Mouse (Mus musculus) lung, embryonic 14.5 days (tissue): ENCODE measurements around the gene Clmn. TPM values are rescaled to one million over a fixed set of nuclear protein-coding genes. Genes with fewer than 3 reads are reported as not detected.

Experiments
- ATAC-seq: fragments of 200-750 bp; cut with Nextera tagmentation; 2 replicates; pipeline ENCODE4 v1.8.0; 2017; ENCODE audit warnings: mild to moderate bottlenecking, moderate TSS enrichment, moderate library complexity; ENCODE audit not compliant: insufficient read depth
- DNase-seq: peaks from one replicate; pipeline ENCODE4 v3.0.0-alpha.2; 2015
- H3K27ac ChIP-seq: fragments of 300-500 bp; sonication (generic); 2 replicates; pipeline ENCODE4 v1.5.1; 2014; ENCODE audit warnings: low read depth, mild to moderate bottlenecking, moderate library complexity
- H3K27me3 ChIP-seq: fragments of 300-500 bp; sonication (generic); 2 replicates; pipeline ENCODE4 v1.6.1; 2014; ENCODE audit warnings: low read length, control low read depth; ENCODE audit not compliant: insufficient read depth
- H3K36me3 ChIP-seq: fragments of 300-500 bp; sonication (generic); 2 replicates; pipeline ENCODE4 v1.6.1; 2014; ENCODE audit warnings: control low read depth; ENCODE audit not compliant: insufficient read depth
- H3K4me1 ChIP-seq: fragments of 300-500 bp; sonication (generic); 2 replicates; pipeline ENCODE4 v1.6.1; 2014; ENCODE audit warnings: antibody characterized with exemption, control low read depth; ENCODE audit not compliant: insufficient read depth
- H3K4me2 ChIP-seq: fragments of 300-500 bp; sonication (generic); 2 replicates; pipeline ENCODE4 v1.6.1; 2014; ENCODE audit warnings: mild to moderate bottlenecking
- H3K4me3 ChIP-seq: fragments of 300-500 bp; sonication (generic); 2 replicates; pipeline ENCODE4 v1.5.1; 2014; ENCODE audit warnings: low read depth, low read length
- H3K9ac ChIP-seq: fragments of 300-500 bp; sonication (generic); 2 replicates; pipeline ENCODE4 v1.6.1; 2014
- H3K9me3 ChIP-seq: fragments of 300-500 bp; sonication (generic); 2 replicates; pipeline ENCODE4 v1.6.1; 2016; ENCODE audit warnings: low read depth, low read length, control low read depth
- CTCF ChIP-seq: IDR thresholded peaks from 2 replicates; pipeline ENCODE4 v1.5.1; 2016; ENCODE audit warnings: antibody characterized with exemption, low read depth
- WGBS: fragments of 180-500 bp; shearing (Covaris S2); extraction: QIAGEN DNeasy Blood & Tissue Kit; methylation state at CpG from one replicate; pipeline ENCODE4 v1.1.7; 2014; 5-methylcytosine and 5-hydroxymethylcytosine counted together
- polyA plus RNA-seq: library from polyadenylated mRNA; unstranded; fragments of >200 nt; fragmentation: Nextera tagmentation; extraction: Ambion mirVana; gene quantifications from 2 replicates; pipeline ENCODE4 v1.2.1, GENCODE M21; 2014

The Clmn gene
- polyA plus RNA-seq, 1 experiment from 2014 or later = 2.1 TPM

GRCm38 (mm10) chr12:104763918-104764317 lies 101.0 kb downstream of the Clmn start:
- ATAC-seq (no peak), DNase-seq (no peak)
- H3K4me1 ChIP-seq = no peaks in the 10 kb centered on the region
- 74% methylated on average over 6 of the region's 6 CpGs for whole genome bisulfite sequencing
- H3K4me2 ChIP-seq = no peak overlapping the region
- no peaks in the 10 kb centered on the region for H3K9me3 ChIP-seq
- TF ChIP-seq CTCF = no peak
- H3K27ac ChIP-seq = no peak overlapping the region
- no peaks in the 10 kb centered on the region for H3K27me3 ChIP-seq
- H3K4me3 ChIP-seq = no peak overlapping the region
- no peak overlapping the region for H3K9ac ChIP-seq
- H3K36me3 ChIP-seq = no peaks in the 10 kb centered on the region

- no peak overlapping the region for H3K4me2 ChIP-seq
- no peak overlapping the region for H3K9ac ChIP-seq
- no peak for ATAC-seq
- H3K27ac ChIP-seq = no peak overlapping the region
- H3K4me1 ChIP-seq = no peaks in the 10 kb centered on the region
- no peaks in the 10 kb centered on the region for H3K27me3 ChIP-seq
- H3K36me3 ChIP-seq = no peaks in the 10 kb centered on the region
- no peak for TF ChIP-seq CTCF
- no peaks in the 10 kb centered on the region for H3K9me3 ChIP-seq
- no peak overlapping the region for H3K4me3 ChIP-seq
- DNase-seq = no peak
- WGBS = 76% methylated on average over 8 of the region's 8 CpGs
These were observed 103.5 kb downstream of the Clmn start for GRCm38 (mm10) chr12:104761411-104761810.

- H3K27ac ChIP-seq = no peak overlapping the region
- 82% methylated on average over 7 of the region's 7 CpGs for WGBS
- no peak for TF ChIP-seq CTCF
- H3K36me3 ChIP-seq = no peaks in the 10 kb centered on the region
- no peaks in the 10 kb centered on the region for H3K4me1 ChIP-seq
- ATAC-seq (no peak), DNase-seq (no peak)
- no peaks in the 10 kb centered on the region for H3K9me3 ChIP-seq
- H3K9ac ChIP-seq = no peak overlapping the region
- no peaks in the 10 kb centered on the region for H3K27me3 ChIP-seq
- no peak overlapping the region for H3K4me3 ChIP-seq
- H3K4me2 ChIP-seq = no peak overlapping the region
These were observed 106.8 kb downstream of the Clmn start for GRCm38 (mm10) chr12:104758066-104758465.

- Histone ChIP-seq H3K27me3 (no peaks in the 10 kb centered on the region), H3K4me1 (peaks cover 8% of the 10 kb centered on the region; the same call in 1 of the 2 replicates), H3K9me3 (no peaks in the 10 kb centered on the region), H3K27ac (no peak overlapping the region), H3K36me3 (no peaks in the 10 kb centered on the region), H3K4me3 (no peak overlapping the region), H3K9ac (no peak overlapping the region), H3K4me2 (no peak overlapping the region)
- no peak for ATAC-seq
- WGBS = 62% methylated on average over 4 of the region's 4 CpGs
- no peak for DNase-seq
- TF ChIP-seq CTCF = no peak
These were observed 111.2 kb downstream of the Clmn start for GRCm38 (mm10) chr12:104753686-104754085.

GRCm38 (mm10) chr12:104751814-104752765 lies 112.8 kb downstream of the Clmn start, which contains the start of gene Dicer1:
Gene Dicer1 (minus strand): TSS chr12:104751952.
- peak; percentile 96 for ATAC-seq
- Histone ChIP-seq H3K27me3 (no peaks in the 10 kb centered on the region), H3K4me2 (peak within 1 kb of the TSS; percentile 94), H3K4me1 (peaks cover 13% of the 10 kb centered on the region), H3K9ac (peak within 1 kb of the TSS; percentile 96), H3K9me3 (no peaks in the 10 kb centered on the region), H3K27ac (peak within 1 kb of the TSS; percentile 94), H3K4me3 (peak within 1 kb of the TSS; percentile 95), H3K36me3 (no peaks in the 10 kb centered on the region)
- under 1% methylated on average over 94 of the region's 94 CpGs for WGBS
- peak; percentile 24; the same call in 1 of the 2 replicates for TF ChIP-seq CTCF
- peak; percentile 98 for DNase-seq

- peak overlapping the region; percentile 94 for H3K27ac ChIP-seq
- DNase-seq (peak; percentile 52), ATAC-seq (peak; percentile 64)
- TF ChIP-seq CTCF = no peak
- no peaks in the 10 kb centered on the region for H3K36me3 ChIP-seq
- peak overlapping the region; percentile 96 for H3K9ac ChIP-seq
- H3K4me2 ChIP-seq = peak overlapping the region; percentile 94
- under 1% methylated on average over 52 of the region's 52 CpGs for WGBS
- H3K27me3 ChIP-seq = no peaks in the 10 kb centered on the region
- H3K4me3 ChIP-seq = peak overlapping the region; percentile 95
- H3K9me3 ChIP-seq = no peaks in the 10 kb centered on the region
- peaks cover 13% of the 10 kb centered on the region for H3K4me1 ChIP-seq
These were observed 113.5 kb downstream of the Clmn start for GRCm38 (mm10) chr12:104751331-104751813.

GRCm38 (mm10) chr12:104748946-104749345 lies 115.9 kb downstream of the Clmn start:
- H3K36me3 ChIP-seq = no peaks in the 10 kb centered on the region
- ATAC-seq (no peak), DNase-seq (no peak)
- WGBS = 59% methylated on average over 2 of the region's 2 CpGs
- H3K27me3 ChIP-seq = no peaks in the 10 kb centered on the region
- H3K4me3 ChIP-seq = no peak overlapping the region
- H3K4me2 ChIP-seq = no peak overlapping the region
- no peaks in the 10 kb centered on the region for H3K9me3 ChIP-seq
- peaks cover 13% of the 10 kb centered on the region for H3K4me1 ChIP-seq
- H3K9ac ChIP-seq = no peak overlapping the region
- H3K27ac ChIP-seq = no peak overlapping the region
- no peak for TF ChIP-seq CTCF
